In the genomic region with DNA sequence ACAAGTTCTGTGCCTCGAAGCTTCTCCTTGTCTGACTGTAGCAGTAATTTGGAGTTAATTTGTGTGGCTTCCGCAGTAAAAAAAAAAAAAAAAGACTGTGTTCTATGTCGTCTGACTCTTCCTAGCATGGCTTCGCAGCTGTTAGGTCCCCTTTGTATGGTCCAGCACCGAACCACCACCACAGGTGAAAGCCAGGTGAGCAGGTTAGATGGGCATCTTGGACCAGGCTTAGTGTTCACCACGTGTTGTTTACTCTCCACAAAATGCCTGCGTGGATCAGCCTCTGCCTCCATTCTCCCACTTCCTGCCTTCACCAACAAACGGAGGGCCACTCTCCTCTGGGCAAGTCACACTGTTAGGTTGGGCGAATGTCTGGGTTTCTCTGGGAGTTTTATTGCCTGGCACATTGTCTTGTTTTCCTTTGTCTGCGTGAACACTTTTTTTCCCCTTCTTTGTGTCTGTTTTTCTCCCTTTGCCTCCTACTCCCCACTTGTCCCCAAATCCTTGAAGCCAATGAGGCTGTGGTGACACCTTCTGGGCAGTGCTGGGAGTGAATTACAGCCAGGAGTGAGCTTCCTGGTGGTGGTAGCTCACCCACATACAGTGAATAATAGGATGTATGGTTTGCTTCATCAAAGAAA, we compare ENCODE assay signal across 9 mouse cellular contexts.
DNase-seq lines count a peak whose midpoint lies in the region; ATAC-seq and TF ChIP-seq lines count a peak whose summit lies in the region.
"Had no signal": no experiment of that assay in that cellular context is flagged by ENCODE, and none has a peak within 500 bp of the region (broad histone marks: within the 10 kb centered on the region; RNA-seq: fewer than 3 reads in every experiment).

No protein-coding gene starts in this region.

- H3K4me1 ChIP-seq in testis, adult 2 months (ENCODE audit: control insufficient read depth, insufficient read depth, low read length): no peaks in the 10 kb centered on the region; the same call in 1 of the 2 replicates
- H3K4me1 ChIP-seq in forebrain, embryonic 12.5 days: peaks cover 27% of the 10 kb centered on the region
- no peaks in the 10 kb centered on the region for H3K4me1 ChIP-seq in liver, embryonic 13.5 days (replicated peaks)
- H3K4me1 ChIP-seq in olfactory bulb, adult 2 months (ENCODE audit: control insufficient read depth, insufficient read depth, low read length): 0 out of 2 replicates have a peak, but pooled peaks cover 4% of the 10 kb centered on the region

- TF ChIP-seq CTCF in testis, adult 2 months (IDR thresholded peaks at IDR 0.05; ENCODE audit: control insufficient read depth, insufficient read depth, insufficient replicate concordance, low read depth, low read length): peak; percentile 38; the same call in 1 of the 2 replicates
- no peak for TF ChIP-seq CTCF in olfactory bulb, adult 2 months (IDR thresholded peaks at IDR 0.05; ENCODE audit: insufficient read depth, low read depth, low read length)

- no peak overlapping the region for H3K4me3 ChIP-seq in testis, adult 2 months (ENCODE audit: control insufficient read depth, low read depth, low read length)
- no peak overlapping the region for H3K4me3 ChIP-seq in forebrain, embryonic 12.5 days (replicated peaks)
- no peak overlapping the region for H3K4me3 ChIP-seq in liver, embryonic 13.5 days (replicated peaks)
- peak overlapping the region; percentile 1; the same call in 1 of the 2 replicates for H3K4me3 ChIP-seq in olfactory bulb, adult 2 months (ENCODE audit: insufficient read depth, low read depth, low read length)

- no peak for TF ChIP-seq POLR2A in testis, adult 2 months (IDR thresholded peaks at IDR 0.05; ENCODE audit: control insufficient read depth, low read depth, low read length)
- no peak for TF ChIP-seq POLR2A in olfactory bulb, adult 2 months (IDR thresholded peaks at IDR 0.05; ENCODE audit: insufficient read depth, low read depth, low read length)

- H3K4me2 ChIP-seq in forebrain, embryonic 12.5 days: peak overlapping the region; percentile 43
- peak overlapping the region; percentile 19; the same call in 1 of the 2 replicates for H3K4me2 ChIP-seq in liver, embryonic 13.5 days

- peak overlapping the region; percentile 41 for H3K9ac ChIP-seq in forebrain, embryonic 12.5 days
- no peak overlapping the region for H3K9ac ChIP-seq in liver, embryonic 13.5 days

- H3K27ac ChIP-seq in testis, adult 2 months (ENCODE audit: control insufficient read depth, insufficient read depth, low read depth, low read length): no peak overlapping the region
- H3K27ac ChIP-seq in forebrain, embryonic 12.5 days: 0 out of 2 replicates have a peak overlapping the region, but pooled peaks have one; percentile 15
- no peak overlapping the region for H3K27ac ChIP-seq in liver, embryonic 13.5 days
- H3K27ac ChIP-seq in olfactory bulb, adult 2 months (ENCODE audit: insufficient read depth, low read depth, low read length): no peak overlapping the region

- DNase-seq in testis, postnatal 14 days (ENCODE audit: low spot score): no peak
- peak; percentile 80 to 86 for DNase-seq in heart, postnatal 10 days
- peak; percentile 85 to 86 for DNase-seq in kidney, postnatal 4 days
- no peak for DNase-seq in liver, embryonic 13.5 days
- DNase-seq in urinary bladder, postnatal 36 days (ENCODE audit: low spot score in 2 of 2): peak; percentile 67 to 73

- intact Hi-C loops in heart, postnatal 10 days (cut with DNase I): loop anchor here (2.0 to 10.0 kb wide), 9 partner anchors 271 to 1583 kb away; no protein-coding TSS in a partner anchor

- H3K9me3 ChIP-seq in forebrain, embryonic 12.5 days: no peaks in the 10 kb centered on the region
- no peaks in the 10 kb centered on the region for H3K9me3 ChIP-seq in liver, embryonic 13.5 days (replicated peaks)

- no peaks in the 10 kb centered on the region for H3K27me3 ChIP-seq in testis, adult 2 months (ENCODE audit: control insufficient read depth, insufficient read depth, low read length)
- H3K27me3 ChIP-seq in forebrain, embryonic 12.5 days: no peaks in the 10 kb centered on the region; the same call in 1 of the 2 replicates
- no peaks in the 10 kb centered on the region for H3K27me3 ChIP-seq in liver, embryonic 13.5 days

- H3K36me3 ChIP-seq in testis, adult 2 months (ENCODE audit: control insufficient read depth, insufficient read depth, low read length): no peaks in the 10 kb centered on the region
- no peaks in the 10 kb centered on the region for H3K36me3 ChIP-seq in forebrain, embryonic 12.5 days (replicated peaks)
- no peaks in the 10 kb centered on the region for H3K36me3 ChIP-seq in liver, embryonic 13.5 days
- H3K36me3 ChIP-seq: G1E had no signal

- 0 out of 2 replicates have a peak, but pooled peaks have one; percentile 60 for ATAC-seq in forebrain, embryonic 12.5 days (ENCODE audit: low FRiP score)
- ATAC-seq in liver, embryonic 13.5 days (ENCODE audit: low read depth): no peak

- 37% methylated on average over 10 of the region's 10 CpGs for whole genome bisulfite sequencing in forebrain, embryonic 12.5 days
- 25% methylated on average over 10 of the region's 10 CpGs for WGBS in liver, embryonic 13.5 days (ENCODE audit: insufficient replicate concordance)
- 12% methylated on average over 10 of the region's 10 CpGs for WGBS in olfactory bulb, adult 2 months

Comparison
In these comparisons a context has a peak if more than half of its experiments do, and no peak if none do; other contexts are left out.
1. DNase-seq: peak in heart, postnatal 10 days (2 of 2), kidney, postnatal 4 days (2 of 2) and urinary bladder, postnatal 36 days (2 of 2); none in testis, postnatal 14 days (single experiment) and liver, embryonic 13.5 days (single experiment).